Mouse (Mus musculus): ENCODE measurements around the gene Bak1.

Bak1 gene

DNA sequence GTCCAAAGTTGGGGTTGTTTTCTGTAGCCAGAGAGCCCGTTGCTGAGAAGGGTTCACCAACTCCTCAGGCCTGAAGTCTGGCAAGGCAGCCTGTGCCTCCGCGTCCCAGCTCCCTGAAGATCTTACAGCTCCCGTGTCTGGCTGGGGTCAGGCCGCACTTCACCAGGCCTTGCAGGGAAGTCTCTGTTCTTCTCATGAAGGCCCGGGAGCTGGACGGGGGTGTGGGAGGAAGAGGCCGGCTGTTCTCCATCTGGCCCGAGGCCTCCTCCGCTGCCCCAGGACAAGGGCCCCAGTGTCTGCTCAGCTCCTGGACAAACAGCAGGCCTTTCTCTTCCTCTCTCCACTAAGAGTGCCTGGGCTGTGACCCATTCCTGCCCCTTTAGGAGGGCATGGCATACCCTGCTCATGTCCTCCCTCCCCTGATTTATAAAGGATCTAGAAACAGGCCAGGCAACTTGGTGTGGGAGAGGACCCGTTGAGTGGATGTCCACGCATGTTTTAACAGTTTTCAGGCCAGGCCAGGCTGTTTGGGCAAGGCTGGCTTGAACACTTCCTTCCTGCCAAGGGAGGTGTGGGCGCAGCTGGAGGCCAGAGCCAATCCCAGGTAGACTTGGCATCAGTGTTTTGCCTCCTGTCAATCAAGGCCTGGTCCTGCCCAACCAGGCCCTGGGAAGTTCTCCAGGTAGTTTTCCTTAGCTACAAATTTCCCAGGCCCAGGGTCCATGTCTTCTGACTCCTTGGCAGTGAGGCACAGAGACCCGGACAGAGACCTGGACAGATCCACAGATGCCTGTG, 19.8 kb upstream of the Bak1 start:
- in situ Hi-C loops (cut with MboI, MseI): no loop called here

DNA sequence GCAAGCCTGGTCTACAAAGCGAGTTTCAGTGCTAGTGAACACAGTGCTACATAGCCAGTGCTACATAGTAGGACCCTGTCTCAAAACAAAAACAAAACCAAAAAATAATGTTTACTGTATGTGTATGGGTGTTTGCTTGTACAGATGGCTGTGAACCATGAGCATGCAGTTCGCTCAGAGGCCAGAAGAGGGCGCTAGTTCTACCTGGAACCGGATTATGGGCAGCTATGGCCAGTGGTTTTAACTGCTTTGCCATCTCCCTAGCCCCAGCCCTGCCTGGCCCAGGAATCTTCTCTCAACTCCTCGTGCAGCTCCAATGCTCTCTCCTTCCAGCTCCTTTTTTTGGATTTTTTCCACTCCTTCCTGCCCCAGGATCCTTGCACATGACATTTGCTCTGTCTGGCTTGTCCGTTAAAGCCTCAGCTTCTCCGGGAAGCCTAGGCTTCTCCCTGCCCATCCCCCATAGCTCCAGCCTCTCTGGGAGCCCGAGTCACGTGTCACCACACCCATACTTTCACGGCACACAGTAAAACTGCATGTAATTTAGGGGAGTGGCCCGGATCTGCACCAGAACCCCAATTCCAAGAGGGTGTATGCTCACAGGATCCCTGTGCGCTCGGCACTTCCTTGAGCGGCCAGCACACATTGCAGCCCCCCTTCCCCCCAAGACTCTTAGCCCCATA, 19.1 kb upstream of the Bak1 start:
- in situ Hi-C loops (cut with MboI, MseI): no loop called here

DNA sequence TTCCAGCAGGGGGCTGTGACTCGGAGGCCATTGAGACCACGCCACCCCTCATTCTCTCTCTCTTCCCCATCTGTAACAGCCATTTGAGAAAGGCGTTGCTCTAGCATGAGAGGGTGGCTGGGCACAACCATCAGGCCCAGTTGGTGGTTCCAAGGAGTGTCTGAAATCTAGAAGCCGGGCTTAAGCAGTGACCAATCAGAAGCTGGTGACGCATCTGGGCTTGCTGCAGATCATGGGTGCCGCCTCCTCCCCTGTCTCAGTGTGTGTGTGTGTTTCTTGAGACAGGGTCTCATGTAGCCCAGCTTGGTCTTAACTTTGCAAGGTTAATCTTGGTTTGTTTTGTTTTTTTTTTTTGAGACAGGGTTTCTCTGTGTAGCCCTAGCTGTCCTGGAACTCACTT, 16.4 kb upstream of the Bak1 start:
- in situ Hi-C loops (cut with MboI, MseI): no loop called here

DNA sequence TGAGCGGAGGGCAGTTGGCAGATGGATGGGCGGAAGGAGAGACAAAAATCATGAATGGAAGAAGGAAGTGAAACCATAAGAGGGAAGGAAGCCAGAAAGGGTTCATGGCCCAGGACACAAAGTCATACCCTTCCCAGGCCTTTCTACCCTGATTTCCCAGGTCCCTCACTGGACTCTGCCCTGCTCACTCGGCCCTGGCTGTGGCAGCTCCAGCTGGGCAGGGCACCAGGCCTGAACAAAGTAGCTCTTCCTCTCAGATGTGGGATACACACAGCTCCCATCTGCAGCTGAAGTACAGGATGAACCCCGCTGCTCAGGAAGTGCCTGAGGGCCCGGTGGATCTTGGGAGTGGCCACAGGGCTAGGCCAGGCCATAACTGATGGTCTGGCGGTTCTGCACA, 14.0 kb upstream of the Bak1 start:
- in situ Hi-C loops (cut with MboI, MseI): no loop called here

DNA sequence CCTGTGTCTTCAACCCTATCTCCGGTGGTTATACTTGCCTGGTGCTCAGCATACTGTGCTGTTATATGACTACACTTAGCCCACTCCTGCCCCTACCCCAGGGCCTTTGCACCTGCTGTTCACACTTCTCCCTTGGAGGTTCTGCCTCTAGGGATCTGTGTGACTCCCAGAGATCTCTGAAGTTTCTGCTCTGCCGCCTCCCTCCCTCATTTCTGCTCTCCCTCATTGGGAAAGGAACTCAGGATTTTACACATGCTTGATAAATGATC, 12.9 kb upstream of the Bak1 start:
- in situ Hi-C loops (cut with MboI, MseI): no loop called here

DNA sequence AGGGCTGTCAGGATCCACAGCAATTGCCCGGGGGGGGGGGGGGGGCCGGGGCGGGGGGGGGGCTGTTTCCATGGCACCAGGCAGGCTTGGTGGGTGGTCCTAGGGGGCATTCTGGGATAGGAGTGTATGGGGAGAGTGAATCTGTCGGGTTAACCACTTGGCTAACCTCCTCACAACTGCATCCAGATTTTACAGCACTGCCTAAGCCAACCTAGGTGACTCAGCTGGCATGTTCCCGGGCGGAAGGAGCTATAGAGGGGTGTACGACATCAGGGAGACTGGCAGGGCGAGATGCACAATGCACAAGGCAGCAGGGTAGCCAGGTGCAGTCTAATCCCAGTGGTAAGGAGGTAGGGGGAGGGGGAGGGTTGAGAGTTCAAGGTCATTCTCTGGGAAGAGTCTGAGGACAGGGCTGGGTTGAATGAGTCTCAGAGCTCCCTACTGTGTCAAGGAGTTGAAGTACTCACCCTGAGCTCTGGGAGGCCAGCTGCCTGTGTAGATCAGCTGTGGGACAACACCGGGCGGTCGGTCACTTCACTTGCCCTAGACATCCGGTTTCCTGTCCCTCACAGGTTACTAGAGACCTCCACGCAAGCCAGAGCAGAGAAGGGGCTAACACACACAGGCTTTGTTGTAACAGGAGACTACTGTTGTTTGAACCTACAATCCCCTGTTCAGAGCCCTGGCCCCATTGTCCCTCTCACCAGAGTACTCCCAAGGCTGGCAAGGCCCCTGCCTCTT, 12.4 kb upstream of the Bak1 start:
- in situ Hi-C loops (cut with MboI, MseI): no loop called here

DNA sequence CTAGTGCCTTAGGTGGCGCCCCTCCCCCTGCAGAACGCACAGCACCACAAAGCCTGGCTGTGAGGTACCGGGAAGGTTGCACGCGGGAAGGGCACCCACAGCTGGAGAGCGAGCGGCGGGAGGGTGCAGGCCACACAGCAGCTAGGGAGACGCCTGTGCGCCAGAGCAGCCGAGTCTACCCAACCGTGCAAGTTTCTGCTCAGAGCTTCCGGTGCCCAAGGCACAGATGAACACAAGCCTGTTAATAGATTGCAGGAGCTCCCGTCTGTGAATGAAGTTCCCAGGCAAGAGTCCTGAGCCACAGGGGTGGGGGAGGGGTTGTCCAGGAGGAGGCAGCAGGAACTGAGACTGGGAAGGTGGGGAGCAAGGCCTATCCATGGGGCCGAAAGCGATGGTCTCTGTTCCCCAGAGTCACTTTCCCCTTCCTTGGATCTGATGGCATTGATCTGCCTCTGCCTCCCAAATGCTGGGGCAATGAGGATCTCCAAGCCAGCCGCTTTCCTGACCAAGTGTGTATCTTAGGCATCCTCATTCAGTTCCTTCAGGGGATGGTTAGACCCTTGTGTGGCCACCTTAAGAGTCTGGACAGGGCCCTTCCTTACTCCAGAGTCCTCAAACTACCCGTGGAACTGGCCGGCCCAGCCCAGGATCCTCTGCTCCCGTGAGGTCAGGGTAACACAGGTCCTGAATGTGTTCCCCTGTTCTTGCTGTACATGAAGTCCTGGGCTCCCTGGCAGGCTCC, 11.7 kb upstream of the Bak1 start:
- in situ Hi-C loops (cut with MboI, MseI): no loop called here

DNA sequence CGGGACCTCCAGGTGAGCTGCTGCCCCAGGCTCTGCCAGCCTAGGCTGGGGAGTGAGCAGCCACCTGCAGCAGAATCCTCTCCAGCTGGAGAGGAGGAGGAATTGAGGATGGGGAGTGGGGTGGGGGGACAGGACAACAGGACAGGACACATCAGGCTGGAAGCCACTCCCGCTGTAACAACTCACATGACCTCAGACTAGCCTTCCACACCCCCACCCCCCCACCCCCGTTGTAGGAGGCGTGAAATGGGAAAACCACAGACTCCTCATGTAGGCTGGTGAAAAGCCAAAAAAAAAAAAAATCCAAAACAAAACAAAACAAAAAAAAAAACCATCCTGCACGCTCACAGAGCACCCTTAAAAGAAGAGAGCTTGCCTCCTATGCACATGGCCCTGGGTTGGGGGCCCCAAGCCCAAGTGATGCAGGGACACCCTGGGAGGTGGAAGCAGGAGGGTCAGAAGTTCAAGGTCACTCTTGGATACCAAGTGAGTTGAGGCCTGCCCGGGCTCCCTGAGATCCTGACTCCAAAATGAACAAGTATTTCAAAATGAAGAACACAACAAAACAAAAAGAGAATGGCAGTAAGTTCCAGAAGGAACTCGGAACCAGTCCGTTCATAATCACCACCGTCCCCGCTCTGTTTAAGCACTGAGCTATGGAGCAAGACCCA, 10.8 kb upstream of the Bak1 start:
- in situ Hi-C loops (cut with MboI, MseI): no loop called here

DNA sequence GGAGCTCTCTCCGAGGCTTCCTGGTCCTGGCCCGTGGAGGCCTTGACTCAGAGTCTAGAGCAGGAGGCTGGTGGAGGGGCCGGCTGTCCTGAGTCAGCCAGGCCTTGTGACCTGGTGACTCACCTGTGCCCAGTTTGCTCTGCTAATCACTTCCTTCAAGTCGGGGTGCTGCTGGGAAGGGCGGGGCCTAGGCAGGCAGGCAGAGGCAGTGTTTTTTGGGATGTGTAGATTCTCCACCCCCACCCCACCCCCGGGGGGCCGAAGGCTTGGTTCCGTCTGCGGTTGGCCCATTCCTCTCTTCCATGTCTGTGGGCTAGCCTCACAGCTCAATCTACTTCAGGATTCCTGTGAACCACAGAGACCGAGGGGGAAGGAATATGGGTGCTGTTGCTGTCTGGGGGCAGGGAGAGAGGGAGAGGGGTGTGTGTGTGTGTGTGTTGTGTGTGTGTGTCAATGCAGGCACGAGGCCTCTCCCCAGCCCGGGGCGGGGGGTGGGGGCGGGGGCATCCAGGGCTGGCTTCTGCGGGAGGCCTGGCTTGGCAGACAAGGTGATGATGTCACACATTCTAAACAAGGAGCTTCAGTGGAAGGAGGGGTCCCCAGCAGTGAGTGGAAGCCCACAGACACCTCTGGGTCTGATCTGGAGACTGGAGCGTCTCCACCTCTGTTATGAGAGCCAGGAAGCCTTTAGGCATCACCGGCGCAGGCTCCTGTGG, 9.7 kb upstream of the Bak1 start:
- in situ Hi-C loops (cut with MboI, MseI): no loop called here

DNA sequence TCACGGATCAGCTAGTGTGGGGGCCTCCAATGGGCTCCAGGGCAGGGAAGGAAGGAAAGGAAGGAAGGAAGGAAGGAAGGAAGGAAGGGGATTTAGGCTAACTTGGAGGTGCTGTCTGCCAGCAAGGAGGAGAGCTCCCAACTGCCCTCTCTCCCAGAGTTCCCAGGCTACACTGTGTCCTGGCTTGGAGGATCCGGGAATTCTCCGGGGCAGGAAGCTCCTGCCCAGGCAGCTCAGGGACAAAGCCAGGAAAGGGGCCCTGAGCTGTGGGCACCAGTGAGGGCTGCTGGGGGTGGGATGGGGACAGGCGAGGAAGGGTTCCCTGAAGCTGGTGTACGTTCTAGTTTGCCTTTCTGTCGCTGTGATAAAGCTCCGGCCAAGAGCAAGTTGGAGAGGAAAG, 7.7 kb upstream of the Bak1 start:
- in situ Hi-C loops (cut with MboI, MseI): no loop called here

DNA sequence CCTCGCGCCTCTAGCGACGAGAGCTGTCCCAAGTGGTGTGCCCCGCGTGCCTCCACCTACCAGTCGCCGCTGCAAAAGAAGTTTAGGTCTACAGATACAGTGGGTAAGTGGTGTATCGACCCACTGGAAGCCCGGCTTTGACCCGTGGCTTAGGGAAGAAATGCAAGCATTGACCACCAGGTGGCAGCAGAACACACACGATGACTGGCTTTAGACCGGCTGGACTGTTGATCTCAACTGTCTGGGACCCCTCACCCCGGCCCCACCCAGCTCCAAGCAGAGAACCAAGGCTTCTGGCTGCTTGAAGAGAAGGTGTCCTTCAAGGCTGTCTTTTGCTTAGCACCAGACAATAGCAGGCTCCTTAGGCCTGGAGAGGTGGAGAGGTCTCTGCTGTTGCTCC, 4.1 kb upstream of the Bak1 start:
- in situ Hi-C loops (cut with MboI, MseI): no loop called here

DNA sequence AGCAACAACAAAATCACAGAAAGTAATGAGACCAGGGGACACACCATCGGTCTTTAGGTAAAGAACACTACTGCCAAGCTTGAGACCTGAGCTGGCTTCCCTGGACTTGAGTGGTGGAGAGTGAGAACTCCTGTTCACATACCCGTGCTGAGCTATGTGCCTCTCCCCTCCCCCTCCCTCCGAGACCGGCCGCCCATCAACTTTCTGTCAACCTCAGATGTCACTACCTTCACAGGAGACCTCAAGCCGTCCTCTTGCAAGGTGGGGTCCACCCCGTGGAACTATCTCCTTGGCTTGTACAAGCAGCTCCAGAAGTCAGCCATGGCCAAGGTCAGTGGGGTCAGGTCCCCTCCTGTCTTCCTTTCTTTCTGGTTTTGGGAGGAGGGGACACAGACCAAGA, 3.5 kb upstream of the Bak1 start:
- in situ Hi-C loops (cut with MboI, MseI): no loop called here

DNA sequence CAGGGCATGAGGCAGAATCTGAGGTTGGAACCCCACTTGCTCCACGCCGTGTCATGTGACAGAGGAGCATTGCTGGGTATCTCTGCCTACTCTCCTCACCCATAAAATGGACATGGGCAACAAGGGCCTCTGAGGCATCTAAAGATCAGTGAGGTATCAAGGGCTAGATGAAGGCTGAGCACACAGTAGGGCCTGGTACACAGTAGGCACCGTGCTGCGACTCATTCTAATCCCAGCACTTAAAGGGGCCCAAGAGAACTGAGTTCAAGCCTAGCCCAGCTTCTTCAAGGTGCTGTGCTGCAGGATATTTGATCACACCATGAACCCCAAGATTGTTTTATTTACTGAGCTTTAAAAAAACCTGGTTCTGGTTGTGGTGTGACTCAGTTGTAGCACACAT, 2.1 kb upstream of the Bak1 start:
- in situ Hi-C loops (cut with MboI, MseI): no loop called here

DNA sequence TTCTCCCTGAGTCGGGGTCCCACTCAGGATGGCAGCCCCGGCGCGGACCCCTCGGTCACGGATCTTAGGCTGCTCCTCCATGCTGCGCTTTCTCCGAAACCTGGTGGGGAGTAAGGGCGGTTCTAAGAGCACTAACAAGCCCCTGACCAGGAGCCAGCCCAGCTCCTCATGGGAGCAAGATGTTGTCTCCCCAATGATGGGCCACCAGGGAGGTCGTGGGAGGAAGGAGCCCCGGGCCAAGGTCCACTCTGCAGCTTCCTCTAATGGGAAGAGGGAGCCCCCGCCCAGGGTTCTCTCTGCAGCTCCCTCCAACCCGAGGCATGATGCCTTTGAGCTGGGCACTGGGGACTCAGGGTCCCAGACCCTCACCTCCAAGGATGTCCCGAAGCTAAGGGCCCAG, 622 bp upstream of the Bak1 start:
- in situ Hi-C loops (cut with MboI, MseI): no loop called here

DNA sequence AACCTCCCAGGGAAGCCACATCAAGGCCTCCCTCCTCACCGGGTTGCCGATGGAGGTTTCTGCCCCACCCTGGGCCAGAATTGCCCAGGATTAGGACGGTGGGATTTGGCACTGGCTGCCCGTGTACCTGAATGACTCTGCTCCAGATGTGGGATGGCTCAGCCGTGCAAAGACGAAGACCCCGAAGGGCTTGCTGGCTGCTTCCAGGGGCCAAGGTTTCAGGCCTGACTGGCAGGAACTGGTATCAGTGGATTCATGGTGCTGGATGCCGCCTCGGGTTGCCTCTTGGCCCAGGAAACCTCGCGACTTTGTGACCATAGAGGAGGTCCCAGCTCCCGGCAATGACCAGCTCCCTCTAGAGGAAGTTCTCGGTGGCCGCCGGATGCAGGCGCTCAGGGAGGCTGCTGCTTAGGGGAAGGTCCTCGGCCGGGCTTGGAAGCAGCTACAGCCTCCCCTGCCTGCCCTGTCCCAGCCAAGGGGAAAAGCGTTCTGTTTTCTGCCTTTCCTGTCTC, 469 bp downstream of the Bak1 start:
- in situ Hi-C loops (cut with MboI, MseI): no loop called here

DNA sequence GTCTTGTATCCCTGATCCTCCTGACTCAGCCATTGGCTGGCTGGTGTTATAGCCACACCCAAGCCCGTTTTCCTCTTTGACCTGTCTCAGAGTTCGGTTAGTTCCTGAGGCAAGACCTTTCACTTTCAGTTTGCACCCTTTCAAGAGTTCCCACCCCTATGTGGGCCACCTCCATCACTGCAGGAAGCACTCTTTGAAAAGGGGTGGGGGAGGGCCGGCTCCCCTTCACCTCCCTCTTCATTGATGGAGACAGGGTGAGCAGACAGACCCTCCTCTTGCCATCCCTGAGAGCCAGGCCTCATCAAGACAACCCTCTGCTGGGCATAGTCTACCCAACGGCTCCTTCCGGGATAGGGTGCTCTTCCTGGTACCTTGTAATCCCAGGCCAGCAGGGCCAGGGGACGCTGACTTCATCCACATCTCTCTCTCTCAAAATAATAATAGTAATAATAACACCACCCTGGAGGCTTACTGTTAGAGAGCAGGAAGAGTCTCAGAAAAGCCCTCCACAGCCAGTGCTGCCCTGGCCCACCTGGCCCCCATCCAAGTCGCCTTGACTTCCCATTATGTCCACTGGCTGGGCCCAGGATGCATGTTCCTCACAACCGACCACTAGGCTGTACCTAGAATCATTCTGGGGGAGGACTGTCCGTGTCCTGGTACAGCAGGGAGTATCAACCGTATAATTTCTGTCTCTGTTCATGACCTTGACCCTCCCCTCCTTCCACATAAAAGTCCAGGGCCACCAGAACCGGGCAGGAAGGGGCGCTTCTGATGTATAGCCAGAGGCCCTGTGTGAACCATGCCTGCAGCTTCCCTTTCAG, 1.1 kb downstream of the Bak1 start:
- in situ Hi-C loops (cut with MboI, MseI): no loop called here

DNA sequence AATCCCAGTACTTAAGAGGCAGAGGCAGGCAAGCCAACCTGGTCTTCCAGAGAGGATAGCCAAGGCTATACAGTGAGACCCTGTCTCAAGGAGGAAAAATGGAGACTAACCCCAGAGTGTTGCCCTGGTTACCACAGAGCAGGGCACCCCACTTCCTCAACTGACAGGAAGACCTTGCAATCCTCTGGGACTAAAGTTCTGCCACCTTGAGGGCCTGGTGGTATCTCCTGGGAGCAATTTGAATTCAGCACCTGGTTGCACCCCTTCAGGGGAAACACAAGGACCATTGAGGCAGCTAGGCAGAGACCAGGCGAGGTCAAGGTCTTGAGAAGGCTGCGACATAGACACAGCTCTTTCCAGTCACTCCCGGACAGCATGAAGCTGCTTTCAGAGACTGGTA, 2.9 kb downstream of the Bak1 start:
- in situ Hi-C loops (cut with MboI, MseI): no loop called here

DNA sequence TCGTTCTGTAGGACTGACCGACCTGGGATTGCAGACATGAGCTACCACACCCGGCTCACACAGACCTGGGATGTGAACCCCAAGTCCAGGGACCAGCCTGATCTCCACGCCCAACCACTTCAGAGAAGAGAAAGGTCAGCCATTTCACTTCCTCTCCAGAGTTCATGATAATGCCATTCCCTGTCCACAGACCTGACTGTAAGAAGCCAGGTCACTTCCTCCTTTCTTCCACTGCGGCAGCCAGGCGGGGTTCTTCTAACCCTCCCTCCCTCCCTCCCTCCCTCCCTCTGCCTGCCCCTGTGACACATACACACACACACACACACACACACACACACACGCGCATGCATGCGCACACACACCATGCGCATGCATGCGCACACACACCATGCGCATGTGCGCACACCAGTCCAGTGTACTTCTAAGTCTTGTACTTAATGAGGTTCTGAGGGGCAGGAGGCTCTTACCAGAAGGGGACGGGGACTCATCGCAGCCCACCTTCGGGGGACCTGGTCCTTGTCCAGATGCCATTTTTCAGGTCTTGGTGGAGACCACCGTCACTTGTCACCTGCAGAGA, 3.4 kb downstream of the Bak1 start:
- in situ Hi-C loops (cut with MboI, MseI): no loop called here

DNA sequence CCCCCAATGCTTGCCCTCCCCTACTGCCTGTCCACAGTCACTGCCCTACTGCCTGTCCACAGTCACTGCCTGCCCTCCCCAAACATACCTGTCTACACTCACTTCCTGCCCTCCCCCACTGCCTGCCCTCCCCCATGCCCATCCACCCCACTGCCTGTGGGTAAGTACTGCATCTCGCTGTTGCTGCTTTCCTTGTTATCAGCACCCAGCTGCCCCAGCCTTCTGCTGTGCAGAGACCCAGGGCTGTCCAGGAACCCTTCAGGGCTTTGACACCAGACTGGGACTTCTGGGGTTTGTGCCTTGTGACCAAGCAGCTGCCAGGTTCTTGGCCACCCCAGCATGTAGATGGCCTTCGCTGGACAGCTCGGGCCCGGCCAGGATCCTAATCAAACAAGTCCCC, 5.5 kb downstream of the Bak1 start:
- in situ Hi-C loops (cut with MboI, MseI): no loop called here

DNA sequence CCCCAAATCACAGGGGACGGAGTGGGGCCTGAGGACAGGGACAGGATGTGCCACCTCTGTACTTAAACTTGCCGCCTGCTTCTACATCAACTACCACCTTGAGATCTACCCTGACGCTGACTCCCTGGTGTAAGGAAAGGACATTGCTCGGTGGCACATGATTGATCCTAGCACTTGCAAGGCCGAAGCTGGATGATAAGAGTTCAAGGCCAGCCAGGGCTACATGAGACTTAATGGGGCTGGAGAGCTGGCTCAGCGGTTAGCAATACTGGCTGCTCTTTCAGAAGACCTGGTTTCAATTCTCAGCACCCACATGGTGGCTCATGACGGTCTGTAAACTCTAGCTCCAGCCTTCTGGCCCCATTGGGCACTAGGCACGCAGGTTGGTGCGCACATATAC, 7.1 kb downstream of the Bak1 start:
- in situ Hi-C loops (cut with MboI, MseI): no loop called here

Measured in T-helper 1 cell (primary cell).